Mouse (Mus musculus) stomach, embryonic 15.5 days (tissue): ENCODE data around the gene Cd200r2. TPM values are rescaled to one million over a fixed set of nuclear protein-coding genes. Genes with fewer than 3 reads are reported as not detected.
A peak's percentile ranks its signal among the peaks of the same experiment; 100 is the strongest.

ENCODE experiments used
- ATAC-seq: fragments of 200-750 bp; cut with Nextera tagmentation; 2 replicates; pipeline ENCODE4 v1.8.0; 2017; ENCODE audit warnings: low read depth, moderate number of reproducible peaks, moderate TSS enrichment; ENCODE audit not compliant: insufficient read depth, low FRiP score
- H3K27ac ChIP-seq: fragments of 300-500 bp; sonication (generic); 2 replicates; pipeline ENCODE4 v1.5.1; 2015; ENCODE audit warnings: mild to moderate bottlenecking, inconsistent platforms
- H3K27me3 ChIP-seq: fragments of 300-500 bp; sonication (generic); replicated peaks from 2 replicates; pipeline ENCODE4 v1.6.1; 2015; ENCODE audit warnings: inconsistent platforms
- H3K36me3 ChIP-seq: fragments of 300-500 bp; sonication (generic); 2 replicates; pipeline ENCODE4 v1.6.1; 2015; ENCODE audit warnings: inconsistent platforms
- H3K4me1 ChIP-seq: fragments of 300-500 bp; sonication (generic); 2 replicates; pipeline ENCODE4 v1.6.1; 2015; ENCODE audit warnings: inconsistent platforms
- H3K4me2 ChIP-seq: fragments of 300-500 bp; sonication (generic); 2 replicates; pipeline ENCODE4 v1.6.1; 2015; ENCODE audit warnings: mild to moderate bottlenecking, inconsistent platforms
- H3K4me3 ChIP-seq: fragments of 300-500 bp; sonication (generic); replicated peaks from 2 replicates; pipeline ENCODE4 v1.5.1; 2015; ENCODE audit warnings: inconsistent platforms
- H3K9ac ChIP-seq: fragments of 300-500 bp; sonication (generic); 2 replicates; pipeline ENCODE4 v1.6.1; 2015; ENCODE audit warnings: inconsistent platforms
- H3K9me3 ChIP-seq: fragments of 300-500 bp; sonication (generic); 2 replicates; pipeline ENCODE4 v1.6.1; 2016; ENCODE audit warnings: inconsistent platforms
- WGBS: fragments of 180-500 bp; shearing (Covaris S2); methylation state at CpG from one replicate; pipeline ENCODE4 v1.1.7; 2015; 5-methylcytosine and 5-hydroxymethylcytosine counted together
- polyA plus RNA-seq: library from polyadenylated mRNA; unstranded; fragments of >200 nt; fragmentation: Nextera tagmentation; extraction: Ambion mirVana; gene quantifications from 2 replicates; pipeline ENCODE4 v1.2.1, GENCODE M21; 2015

Gene Cd200r2
- polyA plus RNA-seq, 1 experiment from 2014 or later, result 0.17 TPM

DNA sequence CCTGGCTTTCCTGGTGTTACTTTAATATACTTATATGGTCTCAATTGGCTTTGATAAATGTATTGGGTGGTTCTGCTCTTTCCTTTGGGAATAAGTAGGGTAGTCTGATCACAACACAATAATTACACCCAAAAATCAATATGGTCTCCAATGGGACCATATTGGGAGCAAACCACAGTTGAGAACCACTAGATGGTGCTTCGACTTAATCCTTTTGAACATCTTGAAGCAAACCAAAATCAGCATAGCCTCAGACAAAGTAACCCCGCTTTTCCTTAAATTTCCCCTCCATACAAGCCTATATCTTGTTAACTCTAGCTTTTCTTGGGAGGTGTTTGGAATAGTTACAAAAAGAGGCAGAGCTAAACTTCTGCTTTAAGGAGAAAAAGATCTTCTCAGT lies 95.4 kb downstream of the Cd200r2 start:
- Histone ChIP-seq H3K4me1 (no peaks in the 10 kb centered on the region), H3K9ac (no peak overlapping the region), H3K4me3 (no peak overlapping the region), H3K27me3 (no peaks in the 10 kb centered on the region), H3K9me3 (no peaks in the 10 kb centered on the region), H3K4me2 (no peak overlapping the region), H3K36me3 (no peaks in the 10 kb centered on the region), H3K27ac (no peak overlapping the region)
- no peak for ATAC-seq
- WGBS, result 79% methylated on average over 2 of the region's 2 CpGs

DNA sequence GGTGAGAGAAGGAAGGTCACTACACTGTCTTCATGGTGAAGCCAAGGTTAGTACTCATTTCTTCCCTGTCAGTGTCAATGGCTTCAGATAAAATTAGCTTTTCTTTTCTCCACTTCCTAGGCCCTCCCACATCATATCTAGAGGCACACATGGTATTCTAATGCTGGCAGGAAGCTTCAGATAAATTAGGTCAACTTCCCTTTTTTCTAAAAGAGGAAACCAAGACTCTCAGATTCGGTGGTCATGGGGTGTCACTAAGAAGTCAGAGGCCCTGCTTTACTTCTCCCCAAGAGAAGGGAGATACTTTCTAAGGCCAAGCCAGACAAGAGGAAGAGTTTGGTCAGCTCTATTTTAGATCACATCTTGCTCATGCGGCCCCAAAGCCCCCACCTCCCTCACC lies 95.9 kb downstream of the Cd200r2 start:
- no peak overlapping the region for H3K4me3 ChIP-seq
- no peaks in the 10 kb centered on the region for H3K4me1 ChIP-seq
- H3K4me2 ChIP-seq, result no peak overlapping the region
- no peak overlapping the region for H3K9ac ChIP-seq
- no peaks in the 10 kb centered on the region for H3K27me3 ChIP-seq
- no peaks in the 10 kb centered on the region for H3K9me3 ChIP-seq
- no peaks in the 10 kb centered on the region for H3K36me3 ChIP-seq
- 68% methylated on average over 2 of the region's 2 CpGs for WGBS
- ATAC-seq, result peak; percentile 14; the same call in 1 of the 2 replicates
- H3K27ac ChIP-seq, result no peak overlapping the region

- H3K27ac ChIP-seq, result no peak overlapping the region
- H3K4me1 ChIP-seq, result no peaks in the 10 kb centered on the region
- H3K27me3 ChIP-seq, result no peaks in the 10 kb centered on the region
- no peak for ATAC-seq
- H3K4me3 ChIP-seq, result no peak overlapping the region
- H3K4me2 ChIP-seq, result no peak overlapping the region
- no peaks in the 10 kb centered on the region for H3K9me3 ChIP-seq
- no peak overlapping the region for H3K9ac ChIP-seq
- H3K36me3 ChIP-seq, result no peaks in the 10 kb centered on the region
- 79% methylated on average over 6 of the region's 6 CpGs for WGBS
Measured at GRCm38 (mm10) chr16:44964526-44965374, 97.9 kb downstream of the Cd200r2 start.

- Histone ChIP-seq H3K9me3 (no peaks in the 10 kb centered on the region), H3K9ac (no peak overlapping the region), H3K27ac (no peak overlapping the region), H3K4me1 (no peaks in the 10 kb centered on the region), H3K4me2 (no peak overlapping the region), H3K27me3 (no peaks in the 10 kb centered on the region), H3K4me3 (no peak overlapping the region), H3K36me3 (no peaks in the 10 kb centered on the region)
- ATAC-seq, result no peak
- 77% methylated on average over 8 of the region's 8 CpGs for WGBS
Measured at GRCm38 (mm10) chr16:44965428-44965827, 98.5 kb downstream of the Cd200r2 start.

Other genes starting within 250 kb of the Cd200r2 start
- 7.7 and 8.6 TPM in 2 replicates for gene Nepro, start 142.8 kb upstream of the Cd200r2 start, polyA plus RNA-seq
- 29.0 and 30.8 TPM in 2 replicates for gene Gtpbp8, start 120.7 kb upstream of the Cd200r2 start, polyA plus RNA-seq
- gene Cd200r1, start 101.4 kb upstream of the Cd200r2 start, polyA plus RNA-seq, result 1.3 and 1.7 TPM in 2 replicates
- gene Cd200r4, start 55.4 kb upstream of the Cd200r2 start, polyA plus RNA-seq, result 0.24 and 0.43 TPM in 2 replicates
- 1.4 and 1.6 TPM in 2 replicates for gene Cd200r3, start 76.6 kb downstream of the Cd200r2 start, polyA plus RNA-seq
- gene Ccdc80, start 226.3 kb downstream of the Cd200r2 start, polyA plus RNA-seq, result 93.9 and 98.3 TPM in 2 replicates